Mouse (Mus musculus) heart, embryonic 15.5 days (tissue): ENCODE measurements around the gene Mei4. TPM values are rescaled to one million over a fixed set of nuclear protein-coding genes. Genes with fewer than 3 reads are reported as not detected.

Experiments
- ATAC-seq: fragments of 200-750 bp; cut with Nextera tagmentation; replicated peaks from 2 replicates; pipeline ENCODE4 v1.8.0; 2017; ENCODE audit warnings: low read depth, moderate TSS enrichment; ENCODE audit not compliant: insufficient number of reproducible peaks, insufficient read depth, low FRiP score
- H3K27ac ChIP-seq: fragments of 300-500 bp; sonication (generic); 2 replicates; pipeline ENCODE4 v1.5.1; 2015; ENCODE audit warnings: mild to moderate bottlenecking, inconsistent platforms
- H3K27me3 ChIP-seq: fragments of 300-500 bp; sonication (generic); 2 replicates; pipeline ENCODE4 v1.6.1; 2015; ENCODE audit warnings: inconsistent platforms
- H3K36me3 ChIP-seq: fragments of 300-500 bp; sonication (generic); 2 replicates; pipeline ENCODE4 v1.6.1; 2015; ENCODE audit warnings: mild to moderate bottlenecking, inconsistent platforms
- H3K4me1 ChIP-seq: fragments of 300-500 bp; sonication (generic); replicated peaks from 2 replicates; pipeline ENCODE4 v1.6.1; 2015; ENCODE audit warnings: inconsistent platforms
- H3K4me2 ChIP-seq: fragments of 300-500 bp; sonication (generic); 2 replicates; pipeline ENCODE4 v1.6.1; 2015; ENCODE audit warnings: inconsistent platforms, mild to moderate bottlenecking, moderate library complexity
- H3K4me3 ChIP-seq: fragments of 300-500 bp; sonication (generic); 2 replicates; pipeline ENCODE4 v1.5.1; 2015; ENCODE audit warnings: mild to moderate bottlenecking, inconsistent platforms
- H3K9ac ChIP-seq: fragments of 300-500 bp; sonication (generic); 2 replicates; pipeline ENCODE4 v1.6.1; 2015; ENCODE audit warnings: mild to moderate bottlenecking, inconsistent platforms
- H3K9me3 ChIP-seq: fragments of 300-500 bp; sonication (generic); replicated peaks from 2 replicates; pipeline ENCODE4 v1.6.1; 2016; ENCODE audit warnings: inconsistent platforms
- WGBS: fragments of 180-500 bp; shearing (Covaris S2); methylation state at CpG from one replicate; pipeline ENCODE4 v1.1.7; 2015; ENCODE audit warnings: mixed read lengths; 5-methylcytosine and 5-hydroxymethylcytosine counted together
- polyA plus RNA-seq: library from polyadenylated mRNA; unstranded; fragments of >200 nt; fragmentation: Nextera tagmentation; extraction: Ambion mirVana; gene quantifications from 2 replicates; pipeline ENCODE4 v1.2.1, GENCODE M21; 2015

Mei4 gene
- polyA plus RNA-seq, 1 experiment from 2014 or later: 0.20 TPM

DNA sequence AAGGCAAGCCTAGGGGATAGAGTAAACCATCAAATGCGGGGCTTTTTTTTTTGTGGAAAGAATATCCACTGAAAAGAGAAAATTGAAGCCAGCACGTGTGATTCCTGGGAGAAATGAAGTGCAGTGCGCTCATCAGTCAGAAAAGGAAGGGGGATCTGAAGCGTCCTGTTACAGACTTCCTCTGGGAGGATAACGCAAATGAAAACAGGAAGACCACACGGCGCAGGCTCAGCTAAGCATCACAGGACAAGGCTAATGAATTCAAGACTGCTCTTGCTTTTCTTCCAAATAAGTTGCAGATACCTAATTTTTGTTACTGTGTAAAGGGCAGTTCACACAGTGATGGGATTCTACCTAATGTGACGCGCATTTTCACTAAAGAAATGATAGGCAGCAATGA, 296.7 kb downstream of the Mei4 start:
- no peaks in the 10 kb centered on the region for H3K27me3 ChIP-seq
- no peak overlapping the region for H3K4me2 ChIP-seq
- H3K4me3 ChIP-seq: no peak overlapping the region
- H3K4me1 ChIP-seq: no peaks in the 10 kb centered on the region
- no peaks in the 10 kb centered on the region for H3K36me3 ChIP-seq
- ATAC-seq: no peak
- no peak overlapping the region for H3K27ac ChIP-seq
- H3K9ac ChIP-seq: no peak overlapping the region
- no peaks in the 10 kb centered on the region; the same call in 1 of the 2 replicates for H3K9me3 ChIP-seq
- WGBS: 57% methylated on average over 9 of the region's 9 CpGs

- ATAC-seq: no peak
- H3K4me1 ChIP-seq: no peaks in the 10 kb centered on the region
- H3K9ac ChIP-seq: no peak overlapping the region
- no peaks in the 10 kb centered on the region for H3K27me3 ChIP-seq
- H3K9me3 ChIP-seq: no peaks in the 10 kb centered on the region
- H3K36me3 ChIP-seq: no peaks in the 10 kb centered on the region
- 56% methylated on average over 4 of the region's 4 CpGs for WGBS
- no peak overlapping the region for H3K27ac ChIP-seq
- H3K4me2 ChIP-seq: no peak overlapping the region
- H3K4me3 ChIP-seq: no peak overlapping the region
Observed at GRCm38 (mm10) chr9:82162415-82162814, 298.9 kb downstream of the Mei4 start.

- Histone ChIP-seq H3K4me1 (no peaks in the 10 kb centered on the region), H3K36me3 (no peaks in the 10 kb centered on the region), H3K4me2 (no peak overlapping the region), H3K27ac (no peak overlapping the region), H3K27me3 (no peaks in the 10 kb centered on the region), H3K4me3 (no peak overlapping the region), H3K9me3 (no peaks in the 10 kb centered on the region), H3K9ac (no peak overlapping the region)
- WGBS: 36% methylated on average over 1 of the region's 1 CpGs
- ATAC-seq: no peak
Observed at GRCm38 (mm10) chr9:82217976-82218375, 354.5 kb downstream of the Mei4 start.

GRCm38 (mm10) chr9:82247695-82248445, 384.4 kb downstream of the Mei4 start:
- no peaks in the 10 kb centered on the region for H3K27me3 ChIP-seq
- H3K36me3 ChIP-seq: no peaks in the 10 kb centered on the region
- H3K9me3 ChIP-seq: no peaks in the 10 kb centered on the region
- 74% methylated on average over 7 of the region's 7 CpGs for WGBS
- H3K9ac ChIP-seq: no peak overlapping the region
- H3K27ac ChIP-seq: no peak overlapping the region
- H3K4me3 ChIP-seq: no peak overlapping the region
- no peak overlapping the region for H3K4me2 ChIP-seq
- no peak for ATAC-seq
- H3K4me1 ChIP-seq: no peaks in the 10 kb centered on the region

Other genes with a start within 250 kb of the Mei4 start
- 0.67 and 0.79 TPM in 2 replicates for gene Htr1b, start 229.8 kb upstream of the Mei4 start, polyA plus RNA-seq